Mouse (Mus musculus) embryonic facial prominence, embryonic 11.5 days (tissue): ENCODE measurements around the gene Plod3. TPM values are rescaled to one million over a fixed set of nuclear protein-coding genes. Genes with fewer than 3 reads are reported as not detected.

Experiments used
- ATAC-seq: fragments of 200-750 bp; cut with Nextera tagmentation; replicated peaks from 2 replicates; pipeline ENCODE4 v1.8.0; 2017; ENCODE audit warnings: low read depth; ENCODE audit not compliant: insufficient number of reproducible peaks, low FRiP score, low TSS enrichment
- DNase-seq: peaks from one replicate; pipeline ENCODE4 v3.0.0-alpha.2; 2015; ENCODE audit warnings: low spot score
- H3K27ac ChIP-seq: fragments of 300-500 bp; sonication (generic); replicated peaks from 2 replicates; pipeline ENCODE4 v1.5.1; 2014; ENCODE audit warnings: mild to moderate bottlenecking, low read depth, low read length, control low read depth
- H3K27me3 ChIP-seq: fragments of 300-500 bp; sonication (generic); 2 replicates; pipeline ENCODE4 v1.6.1; 2014; ENCODE audit warnings: mild to moderate bottlenecking, low read length, moderate library complexity, mixed read lengths; ENCODE audit not compliant: control insufficient read depth, insufficient read depth
- H3K36me3 ChIP-seq: fragments of 300-500 bp; sonication (generic); replicated peaks from 2 replicates; pipeline ENCODE4 v1.6.1; 2014; ENCODE audit warnings: low read depth, mild to moderate bottlenecking, low read length, moderate library complexity, mixed read lengths; ENCODE audit not compliant: control insufficient read depth, insufficient read depth
- H3K4me1 ChIP-seq: fragments of 300-500 bp; sonication (generic); 2 replicates; pipeline ENCODE4 v1.6.1; 2014; ENCODE audit warnings: low read length, mixed read lengths; ENCODE audit not compliant: control insufficient read depth, insufficient read depth
- H3K4me2 ChIP-seq: fragments of 300-500 bp; sonication (generic); 2 replicates; pipeline ENCODE4 v1.6.1; 2014; ENCODE audit warnings: low read depth, mild to moderate bottlenecking, control low read depth, low read length, moderate library complexity
- H3K4me3 ChIP-seq: fragments of 300-500 bp; sonication (generic); 2 replicates; pipeline ENCODE4 v1.5.1; 2014; ENCODE audit warnings: low read depth, low read length, control low read depth
- H3K9ac ChIP-seq: fragments of 300-500 bp; sonication (generic); replicated peaks from 2 replicates; pipeline ENCODE4 v1.6.1; 2014; ENCODE audit warnings: mild to moderate bottlenecking, control low read depth, low read length
- H3K9me3 ChIP-seq: fragments of 300-500 bp; sonication (generic); replicated peaks from 2 replicates; pipeline ENCODE4 v1.6.1; 2016; ENCODE audit warnings: mild to moderate bottlenecking, low read length, inconsistent platforms, mixed read lengths; ENCODE audit not compliant: control insufficient read depth
- WGBS: fragments of 180-500 bp; shearing (Covaris S2); extraction: QIAGEN DNeasy Blood & Tissue Kit; methylation state at CpG from one replicate; pipeline ENCODE4 v1.1.7; 2014; 5-methylcytosine and 5-hydroxymethylcytosine counted together
- polyA plus RNA-seq: library from polyadenylated mRNA; unstranded; fragments of >200 nt; fragmentation: Nextera tagmentation; extraction: Ambion mirVana; gene quantifications from 2 replicates; pipeline ENCODE4 v1.2.1, GENCODE M21; 2014

The Plod3 gene
- polyA plus RNA-seq, 1 experiment from 2014 or later = 23.1 TPM

GRCm38 (mm10) chr5:137007276-137007675 is 20.5 kb downstream of the Plod3 start:
- Histone ChIP-seq H3K36me3 (no peaks in the 10 kb centered on the region), H3K4me1 (no peaks in the 10 kb centered on the region), H3K27me3 (no peaks in the 10 kb centered on the region), H3K9me3 (no peaks in the 10 kb centered on the region), H3K9ac (no peak overlapping the region), H3K27ac (no peak overlapping the region), H3K4me3 (no peak overlapping the region), H3K4me2 (no peak overlapping the region)
- DNase-seq (no peak), ATAC-seq (no peak)
- WGBS = 66% methylated on average over 8 of the region's 8 CpGs

GRCm38 (mm10) chr5:137009988-137010387 is 23.2 kb downstream of the Plod3 start:
- no peaks in the 10 kb centered on the region for H3K4me1 ChIP-seq
- WGBS = 46% methylated on average over 3 of the region's 3 CpGs
- DNase-seq = peak; percentile 75

DNA sequence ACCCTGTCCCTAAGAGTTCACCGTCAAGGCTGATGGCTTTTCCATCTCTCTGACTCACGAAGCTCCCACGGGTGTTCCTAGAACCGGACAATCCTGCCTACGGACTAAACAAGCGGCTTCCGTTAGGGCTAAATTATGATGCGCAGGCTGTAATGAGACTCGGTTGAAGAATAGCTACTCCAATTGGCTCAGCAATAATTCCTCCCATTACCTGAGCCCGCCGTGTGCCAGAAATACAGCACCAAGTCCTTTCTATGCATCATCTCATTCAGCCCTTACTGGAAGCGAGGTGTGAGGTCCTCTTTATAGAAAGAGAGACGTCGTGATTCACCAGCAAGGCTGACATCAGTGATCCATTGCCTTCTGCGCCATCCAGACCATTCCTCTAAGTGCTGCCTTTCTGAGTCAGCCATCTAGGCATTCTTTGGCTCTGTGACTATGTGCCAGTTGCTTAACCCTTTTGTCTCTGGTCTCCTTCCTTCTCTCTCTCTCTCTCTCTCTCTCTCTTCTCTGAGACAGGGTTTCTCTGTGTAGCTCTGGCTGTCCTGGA is 25.7 kb downstream of the Plod3 start:
- ATAC-seq (no peak), DNase-seq (no peak)
- no peak overlapping the region for H3K9ac ChIP-seq
- no peak overlapping the region for H3K4me2 ChIP-seq
- no peaks in the 10 kb centered on the region for H3K4me1 ChIP-seq
- H3K27me3 ChIP-seq = no peaks in the 10 kb centered on the region
- 81% methylated on average over 15 of the region's 15 CpGs for WGBS
- no peaks in the 10 kb centered on the region for H3K9me3 ChIP-seq
- no peaks in the 10 kb centered on the region for H3K36me3 ChIP-seq
- H3K27ac ChIP-seq = no peak overlapping the region
- H3K4me3 ChIP-seq = no peak overlapping the region

More at GRCm38 (mm10) chr5:137009988-137010387, 23.2 kb downstream of the Plod3 start:
- H3K9ac ChIP-seq = no peak overlapping the region
- no peak overlapping the region for H3K27ac ChIP-seq
- no peak overlapping the region for H3K4me2 ChIP-seq
- H3K27me3 ChIP-seq = no peaks in the 10 kb centered on the region
- no peak overlapping the region for H3K4me3 ChIP-seq
- H3K36me3 ChIP-seq = no peaks in the 10 kb centered on the region
- H3K9me3 ChIP-seq = no peaks in the 10 kb centered on the region
- ATAC-seq = no peak

- 96% methylated on average over 3 of the region's 3 CpGs for WGBS
- Histone ChIP-seq H3K4me2 (no peak overlapping the region), H3K9me3 (no peaks in the 10 kb centered on the region), H3K9ac (no peak overlapping the region), H3K36me3 (no peaks in the 10 kb centered on the region), H3K4me1 (no peaks in the 10 kb centered on the region), H3K27ac (no peak overlapping the region), H3K4me3 (no peak overlapping the region), H3K27me3 (no peaks in the 10 kb centered on the region)
- DNase-seq = no peak
- no peak for ATAC-seq
These were observed 29.1 kb downstream of the Plod3 start for GRCm38 (mm10) chr5:137015913-137016312.

DNA sequence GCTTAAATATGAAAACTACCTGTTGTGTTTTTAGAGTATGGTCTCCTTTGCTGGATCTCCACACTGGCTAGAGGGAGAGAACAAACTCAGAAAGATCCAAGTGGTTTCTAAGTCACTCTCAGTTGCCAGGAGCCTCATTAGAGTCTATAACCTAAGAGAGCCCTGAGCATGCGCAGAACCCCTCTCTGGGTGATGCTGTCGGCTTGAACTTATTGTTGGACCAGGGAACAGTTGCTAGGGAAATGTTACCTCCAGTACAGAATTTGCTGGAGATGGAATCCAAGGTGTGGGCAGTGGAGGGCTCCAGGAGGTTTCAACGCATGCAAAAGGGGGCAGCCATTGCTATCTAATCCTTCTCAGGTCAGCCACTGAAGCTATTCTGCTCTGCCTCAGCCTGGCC is 37.5 kb downstream of the Plod3 start:
- Histone ChIP-seq H3K9ac (no peak overlapping the region), H3K36me3 (no peaks in the 10 kb centered on the region), H3K9me3 (no peaks in the 10 kb centered on the region), H3K4me3 (no peak overlapping the region), H3K27me3 (peaks cover 41% of the 10 kb centered on the region), H3K27ac (no peak overlapping the region), H3K4me2 (no peak overlapping the region), H3K4me1 (no peaks in the 10 kb centered on the region; the same call in 1 of the 2 replicates)
- DNase-seq (no peak), ATAC-seq (no peak)
- 42% methylated on average over 3 of the region's 3 CpGs for WGBS

- H3K27me3 ChIP-seq = peaks cover 45% of the 10 kb centered on the region
- no peak overlapping the region for H3K4me2 ChIP-seq
- ATAC-seq = no peak
These were observed 38.3 kb downstream of the Plod3 start for GRCm38 (mm10) chr5:137025132-137025531.

DNA sequence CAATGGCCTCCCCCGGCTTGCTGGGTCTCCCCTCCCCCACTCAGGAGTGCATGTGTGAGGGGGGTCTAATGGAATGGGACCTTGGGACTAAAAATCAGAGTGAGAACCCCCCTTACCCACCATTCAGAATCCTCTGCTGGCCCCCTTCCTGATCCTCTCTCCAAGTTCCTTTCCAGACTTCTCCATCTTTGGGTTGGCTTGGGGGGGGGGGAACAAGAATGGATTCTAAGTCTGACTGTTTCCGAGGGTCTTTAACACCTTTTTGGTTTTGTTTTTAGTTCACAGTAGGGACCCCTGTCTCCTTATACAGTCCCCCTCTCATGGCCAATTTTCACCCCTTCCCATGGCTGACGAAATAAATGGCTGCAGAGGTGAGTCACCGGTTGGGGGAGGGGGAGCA is 39.3 kb downstream of the Plod3 start, which contains the start of gene Vgf:
Gene Vgf, plus strand, starts transcription at position 301 of the 400 bp plus-strand sequence.
- ATAC-seq = no peak
- Histone ChIP-seq H3K4me1 (peaks cover under 1% of the 10 kb centered on the region; the same call in 1 of the 2 replicates), H3K27me3 (peaks cover 54% of the 10 kb centered on the region), H3K36me3 (no peaks in the 10 kb centered on the region), H3K9ac (no peak within 1 kb of the TSS), H3K27ac (no peak within 1 kb of the TSS), H3K9me3 (no peaks in the 10 kb centered on the region), H3K4me2 (no peak within 1 kb of the TSS), H3K4me3 (no peak within 1 kb of the TSS)
- DNase-seq = no peak
- WGBS = 22% methylated on average over 4 of the region's 4 CpGs

More at GRCm38 (mm10) chr5:137025132-137025531, 38.3 kb downstream of the Plod3 start:
- no peak overlapping the region for H3K27ac ChIP-seq
- H3K4me3 ChIP-seq = no peak overlapping the region
- H3K4me1 ChIP-seq = no peaks in the 10 kb centered on the region; the same call in 1 of the 2 replicates
- no peaks in the 10 kb centered on the region for H3K9me3 ChIP-seq
- peak; percentile 82 for DNase-seq
- no peaks in the 10 kb centered on the region for H3K36me3 ChIP-seq
- H3K9ac ChIP-seq = no peak overlapping the region
- WGBS = under 1% methylated on average over 23 of the region's 23 CpGs

- ATAC-seq (no peak), DNase-seq (no peak)
- WGBS = 2% methylated on average over 29 of the region's 29 CpGs
- H3K4me3 ChIP-seq = no peak overlapping the region; the same call in 1 of the 2 replicates
- H3K9me3 ChIP-seq = no peaks in the 10 kb centered on the region
- peaks cover 11% of the 10 kb centered on the region; the same call in 1 of the 2 replicates for H3K4me1 ChIP-seq
- H3K9ac ChIP-seq = no peak overlapping the region
- H3K27me3 ChIP-seq = peaks cover 67% of the 10 kb centered on the region
- H3K27ac ChIP-seq = no peak overlapping the region
- no peak overlapping the region for H3K4me2 ChIP-seq
- H3K36me3 ChIP-seq = no peaks in the 10 kb centered on the region
These were observed 41.9 kb downstream of the Plod3 start for GRCm38 (mm10) chr5:137028561-137029272.
